Mouse (Mus musculus): ENCODE results near the gene Chaf1a.

DNA sequence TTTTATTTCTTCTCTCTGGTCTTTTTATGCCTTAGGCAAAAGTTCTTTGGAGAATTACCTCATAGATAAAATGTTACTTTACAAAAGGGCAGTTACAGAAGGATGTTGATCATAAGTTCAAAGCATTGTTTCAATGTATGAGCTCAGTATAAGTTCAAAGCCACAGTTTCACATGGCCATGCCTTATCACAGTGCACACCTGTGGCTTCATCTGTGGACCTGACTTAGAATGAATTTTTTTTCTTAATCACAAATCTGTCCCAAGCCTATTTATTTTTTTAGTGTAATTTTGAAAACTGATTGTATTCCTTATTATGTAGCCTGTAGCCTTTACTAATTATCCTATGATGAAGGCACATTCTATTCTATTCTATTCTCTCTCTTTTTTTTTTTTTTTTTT is 14.7 kb downstream of the Chaf1a start:
- TF ChIP-seq POLR2A (IDR thresholded peaks at IDR 0.05; ENCODE audit: insufficient read depth, low read depth, low read length) (no peak), CTCF (IDR thresholded peaks at IDR 0.05; ENCODE audit: insufficient read depth, low read depth, low read length) (no peak)

Measured in olfactory bulb, adult 2 months (tissue).